Mouse (Mus musculus): ENCODE data around the gene Rpl23. TPM values are rescaled to one million over a fixed set of nuclear protein-coding genes. Genes with fewer than 3 reads are reported as not detected.

Gene Rpl23
- total and polyA plus RNA-seq, 3 experiments, result 921 to 2,072 TPM; not detected in 1

- TF ChIP-seq GABPA (IDR thresholded peaks at IDR 0.05; ENCODE audit: low read depth, low read length), result no peak
- no peak for TF ChIP-seq NELFE (IDR thresholded peaks at IDR 0.05; ENCODE audit: low read depth, low read length)
- TF ChIP-seq POLR2AphosphoS5 (IDR thresholded peaks at IDR 0.05; ENCODE audit: borderline replicate concordance, low read depth, low read length), result no peak
- TF ChIP-seq RCOR1 (IDR thresholded peaks at IDR 0.05; ENCODE audit: low read depth, low read length), result no peak
- no peak for TF ChIP-seq HCFC1 (IDR thresholded peaks at IDR 0.05; ENCODE audit: low read depth, low read length)
- no peak for TF ChIP-seq JUND (IDR thresholded peaks at IDR 0.05; ENCODE audit: low read depth, low read length)
- no peak for TF ChIP-seq MAX (IDR thresholded peaks at IDR 0.05; ENCODE audit: low read length)
- no peak for TF ChIP-seq BHLHE40 (IDR thresholded peaks at IDR 0.05; ENCODE audit: borderline replicate concordance, low read depth, low read length)
- TF ChIP-seq KAT2A (conservative IDR thresholded peaks at IDR 0.05; ENCODE audit: low read depth, low read length), result no peak
- no peak for TF ChIP-seq MEF2A (IDR thresholded peaks at IDR 0.05; ENCODE audit: extremely low read depth, insufficient replicate concordance, low read depth, low read length, poor library complexity, severe bottlenecking)
- no peak for TF ChIP-seq CTCF (IDR thresholded peaks at IDR 0.05 in 2 of 3, conservative IDR thresholded peaks at IDR 0.05 in 1 of 3; ENCODE audit: control insufficient read depth in 1 of 3, insufficient read depth in 1 of 3, low read depth in 2 of 3, low read length in 3 of 3, poor library complexity in 1 of 3, severe bottlenecking in 1 of 3)
- no peak for TF ChIP-seq MAFK (IDR thresholded peaks at IDR 0.05; ENCODE audit: borderline replicate concordance, low read depth, low read length)
- TF ChIP-seq TAL1 (IDR thresholded peaks at IDR 0.05; ENCODE audit: low read length), result no peak
- no peak for TF ChIP-seq E2F4 (IDR thresholded peaks at IDR 0.05; ENCODE audit: borderline replicate concordance, low read depth, low read length)
- no peak for TF ChIP-seq UBTF (IDR thresholded peaks at IDR 0.05; ENCODE audit: borderline replicate concordance, insufficient read depth, low read depth, low read length)
- no peak for TF ChIP-seq MYC (IDR thresholded peaks at IDR 0.05; ENCODE audit: low read depth, low read length)
- no peak for TF ChIP-seq ZMIZ1 (IDR thresholded peaks at IDR 0.05; ENCODE audit: low read depth, low read length)
- TF ChIP-seq POLR2AphosphoS2 (IDR thresholded peaks at IDR 0.05; ENCODE audit: low read length), result no peak
- TF ChIP-seq GATA1 (IDR thresholded peaks at IDR 0.05; ENCODE audit: low read depth, low read length), result no peak
- H3K27ac ChIP-seq (ENCODE audit: control insufficient read depth, low read depth, low read length), result peak overlapping the region; percentile 60
- no peaks in the 10 kb centered on the region for H3K27me3 ChIP-seq (ENCODE audit: control insufficient read depth in 1 of 2, insufficient read depth in 2 of 2, low read length in 2 of 2)
- DNase-seq (ENCODE audit: low read depth, low spot score), result no peak
- H3K79me2 ChIP-seq (ENCODE audit: control insufficient read depth, insufficient read depth, low read length, poor library complexity), result no peaks in the 10 kb centered on the region
- H3K9ac ChIP-seq (ENCODE audit: control insufficient read depth, low read depth, low read length, poor library complexity, severe bottlenecking), result no peak overlapping the region; the same call in 1 of the 2 replicates
- H3K4me3 ChIP-seq (ENCODE audit: control insufficient read depth in 1 of 2, insufficient read depth in 1 of 2, low read depth in 2 of 2, low read length in 2 of 2), result peak overlapping the region in 1 of 2 experiments; percentile 35; a peak in 1 of 4 replicates
- H3K36me3 ChIP-seq (ENCODE audit: control insufficient read depth in 1 of 2, insufficient read depth in 2 of 2, low read length in 2 of 2), result peaks cover 0 to 7% of the 10 kb centered on the region in 2 experiments; a peak in 1 of 4 replicates
- H3K9me3 ChIP-seq (replicated peaks; ENCODE audit: insufficient read depth, low read length), result no peaks in the 10 kb centered on the region
- H3K4me1 ChIP-seq (ENCODE audit: control insufficient read depth in 1 of 2, insufficient read depth in 2 of 2, low read length in 2 of 2), result peaks cover 4 to 7% of the 10 kb centered on the region in 2 experiments; a peak in 3 of 4 replicates
Measured at GRCm38 (mm10) chr11:97818003-97818402, 35.8 kb upstream of the Rpl23 start.

GRCm38 (mm10) chr11:97817379-97817778 is 35.1 kb upstream of the Rpl23 start:
- Histone ChIP-seq H3K27me3 (ENCODE audit: control insufficient read depth in 1 of 2, insufficient read depth in 2 of 2, low read length in 2 of 2) (no peaks in the 10 kb centered on the region), H3K9ac (ENCODE audit: control insufficient read depth, low read depth, low read length, poor library complexity, severe bottlenecking) (peak overlapping the region; percentile 54), H3K9me3 (replicated peaks; ENCODE audit: insufficient read depth, low read length) (no peaks in the 10 kb centered on the region), H3K4me3 (ENCODE audit: control insufficient read depth in 1 of 2, insufficient read depth in 1 of 2, low read depth in 2 of 2, low read length in 2 of 2) (peak overlapping the region; percentile 35 to 54), H3K79me2 (ENCODE audit: control insufficient read depth, insufficient read depth, low read length, poor library complexity) (no peaks in the 10 kb centered on the region), H3K36me3 (ENCODE audit: control insufficient read depth in 1 of 2, insufficient read depth in 2 of 2, low read length in 2 of 2) (peaks cover 0 to 7% of the 10 kb centered on the region in 2 experiments; a peak in 1 of 4 replicates), H3K4me1 (ENCODE audit: control insufficient read depth in 1 of 2, insufficient read depth in 2 of 2, low read length in 2 of 2) (peaks cover 4 to 7% of the 10 kb centered on the region in 2 experiments; a peak in 3 of 4 replicates), H3K27ac (ENCODE audit: control insufficient read depth, low read depth, low read length) (peak overlapping the region; percentile 60)
- peak; percentile 78 for DNase-seq (ENCODE audit: low read depth, low spot score)
- TF ChIP-seq ELF1 (IDR thresholded peaks at IDR 0.05; ENCODE audit: low read depth, low read length), result no peak
- no peak; the same call in 1 of the 2 replicates for TF ChIP-seq HCFC1 (IDR thresholded peaks at IDR 0.05; ENCODE audit: low read depth, low read length)
- 0 out of 2 replicates have a peak, but pooled peaks have one; percentile 17 for TF ChIP-seq SIN3A (IDR thresholded peaks at IDR 0.05; ENCODE audit: low read length)
- peak; percentile 96 for TF ChIP-seq ZNF384 (IDR thresholded peaks at IDR 0.05; ENCODE audit: low read depth, low read length)
- peak; percentile 61; the same call in 1 of the 2 replicates for TF ChIP-seq MAZ (IDR thresholded peaks at IDR 0.05; ENCODE audit: low read depth, low read length)
- 0 out of 2 replicates have a peak, but pooled peaks have one; percentile 29 for TF ChIP-seq RCOR1 (IDR thresholded peaks at IDR 0.05; ENCODE audit: low read depth, low read length)
- TF ChIP-seq EP300 (IDR thresholded peaks at IDR 0.05; ENCODE audit: low read depth in 1 of 2, low read length in 2 of 2), result peak in 1 of 2 experiments; percentile 45; a peak in 1 of 4 replicates
- no peak for TF ChIP-seq ZC3H11A (IDR thresholded peaks at IDR 0.05; ENCODE audit: low read depth, low read length)

Measured in MEL (cell line).